Mouse (Mus musculus): ENCODE results near the gene Gdpd3. TPM values are rescaled to one million over a fixed set of nuclear protein-coding genes. Genes with fewer than 3 reads are reported as not detected.

The Gdpd3 gene
- polyA plus RNA-seq, 1 experiment: 40.1 TPM

DNA sequence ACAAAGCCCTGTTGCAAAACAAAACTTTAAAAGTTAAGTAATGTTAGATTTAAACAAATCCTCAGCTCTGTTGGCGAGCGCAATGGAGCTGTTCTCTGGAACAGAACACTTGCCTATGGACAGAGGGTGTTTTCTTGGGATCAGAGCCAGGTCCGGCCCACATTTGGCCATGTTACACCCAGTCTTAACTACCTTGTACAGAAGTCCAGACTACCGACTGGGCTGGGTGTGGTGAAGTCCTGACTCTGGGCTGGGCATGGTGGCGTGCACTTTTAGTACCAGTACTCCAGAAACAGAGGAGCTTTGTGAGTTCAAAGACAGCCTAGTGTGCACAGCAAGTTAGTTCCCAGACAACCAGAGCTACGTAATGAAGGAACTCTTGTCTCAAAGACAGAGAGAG is 40.8 kb downstream of the Gdpd3 start:
- Histone ChIP-seq H3K4me1 (ENCODE audit: control insufficient read depth, insufficient read depth, low read length) (peaks cover 4% of the 10 kb centered on the region), H3K27ac (ENCODE audit: control insufficient read depth, insufficient read depth, low read depth, low read length, poor library complexity) (no peak overlapping the region), H3K4me3 (replicated peaks; ENCODE audit: control insufficient read depth, low read depth, low read length) (no peak overlapping the region)
- WGBS: 70% methylated on average over 6 of the region's 6 CpGs
- TF ChIP-seq CTCF (IDR thresholded peaks at IDR 0.05; ENCODE audit: control insufficient read depth, insufficient read depth, low read length) (no peak), POLR2A (IDR thresholded peaks at IDR 0.05; ENCODE audit: borderline replicate concordance, control insufficient read depth, low read depth, low read length) (no peak)

GRCm38 (mm10) chr7:126807405-126807804 is 41.3 kb downstream of the Gdpd3 start:
- 61% methylated on average over 4 of the region's 4 CpGs for whole genome bisulfite sequencing
- peak overlapping the region; percentile 2 for H3K4me3 ChIP-seq (replicated peaks; ENCODE audit: control insufficient read depth, low read depth, low read length)
- no peak for TF ChIP-seq POLR2A (IDR thresholded peaks at IDR 0.05; ENCODE audit: borderline replicate concordance, control insufficient read depth, low read depth, low read length)
- no peak for TF ChIP-seq CTCF (IDR thresholded peaks at IDR 0.05; ENCODE audit: control insufficient read depth, insufficient read depth, low read length)
- peaks cover 4% of the 10 kb centered on the region for H3K4me1 ChIP-seq (ENCODE audit: control insufficient read depth, insufficient read depth, low read length)
- no peak overlapping the region for H3K27ac ChIP-seq (ENCODE audit: control insufficient read depth, insufficient read depth, low read depth, low read length, poor library complexity)

DNA sequence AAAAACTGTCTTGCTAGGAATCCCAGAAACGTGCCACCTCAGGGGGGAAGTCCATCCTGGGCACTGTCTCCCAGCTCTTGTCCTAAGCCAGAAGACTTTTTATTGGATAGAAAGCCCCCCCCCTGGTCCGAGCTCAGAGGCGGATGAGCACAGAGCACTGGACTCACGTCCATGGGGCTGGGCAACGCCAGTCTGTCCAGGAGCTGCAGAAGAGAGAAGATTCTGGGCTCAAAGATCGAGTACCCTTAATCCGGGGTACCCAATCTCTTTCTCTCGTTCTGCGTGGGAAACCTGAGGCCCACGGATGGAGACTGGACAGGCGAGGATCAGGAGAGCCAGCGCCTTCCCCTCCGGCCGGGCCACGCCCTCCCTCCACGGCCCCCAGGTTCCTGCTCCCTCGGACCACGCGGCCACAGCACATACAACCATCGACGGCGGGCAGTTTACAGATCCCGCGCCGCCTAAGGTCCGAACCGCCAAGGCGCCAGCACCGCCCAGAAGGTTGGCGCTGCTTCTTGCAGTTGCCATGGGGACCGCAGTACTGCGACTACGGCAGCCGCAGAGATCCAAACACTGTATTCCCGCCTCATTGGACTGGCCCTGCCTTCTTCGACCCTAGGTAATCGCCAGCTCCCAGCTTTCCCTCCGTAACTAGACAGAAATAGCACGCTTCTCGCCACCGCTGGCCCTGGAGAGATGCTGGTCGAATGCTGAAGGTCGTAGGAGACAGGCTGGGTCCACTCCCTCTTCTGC is 42.7 kb downstream of the Gdpd3 start:
- 0 out of 2 replicates have a peak overlapping the region, but pooled peaks have one; percentile 7 for H3K27ac ChIP-seq (ENCODE audit: control insufficient read depth, insufficient read depth, low read depth, low read length, poor library complexity)
- 1% methylated on average over 43 of the region's 43 CpGs for WGBS
- peak overlapping the region; percentile 71 for H3K4me3 ChIP-seq (replicated peaks; ENCODE audit: control insufficient read depth, low read depth, low read length)
- TF ChIP-seq POLR2A (IDR thresholded peaks at IDR 0.05; ENCODE audit: borderline replicate concordance, control insufficient read depth, low read depth, low read length) (peak; percentile 46; the same call in 1 of the 2 replicates), CTCF (IDR thresholded peaks at IDR 0.05; ENCODE audit: control insufficient read depth, insufficient read depth, low read length) (no peak)
- peaks cover 4% of the 10 kb centered on the region for H3K4me1 ChIP-seq (ENCODE audit: control insufficient read depth, insufficient read depth, low read length)

DNA sequence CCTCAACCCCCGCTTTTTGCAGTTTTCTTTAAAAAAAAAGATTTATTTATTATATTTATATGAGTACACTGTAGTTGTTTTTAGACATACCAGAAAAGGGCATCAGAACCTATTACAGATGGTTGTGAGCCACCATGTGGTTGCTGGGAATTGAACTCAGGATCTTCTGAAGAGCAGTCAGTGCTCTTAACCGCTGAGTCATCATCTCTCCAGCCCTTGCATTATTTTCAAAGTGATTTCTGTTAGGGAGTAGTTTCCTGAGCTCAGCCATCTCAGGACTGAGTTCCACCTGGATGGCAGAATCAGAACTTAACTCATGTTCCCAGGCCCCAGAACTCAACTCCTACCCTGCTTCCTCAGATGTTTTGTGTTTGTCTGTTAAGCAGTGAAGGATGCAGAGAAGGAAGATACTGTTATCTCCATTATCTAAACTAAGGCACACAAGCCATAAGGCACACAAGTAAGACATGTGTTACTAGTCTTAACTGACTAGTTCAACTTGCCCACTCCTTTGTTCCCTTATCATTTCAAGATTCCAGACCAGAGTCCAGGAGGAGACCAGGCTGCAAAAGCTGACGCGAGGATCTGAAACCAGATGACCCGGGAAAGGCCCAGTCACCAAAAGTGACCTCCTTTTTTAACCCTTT is 43.7 kb downstream of the Gdpd3 start:
- TF ChIP-seq POLR2A (IDR thresholded peaks at IDR 0.05; ENCODE audit: borderline replicate concordance, control insufficient read depth, low read depth, low read length): no peak
- no peak for TF ChIP-seq CTCF (IDR thresholded peaks at IDR 0.05; ENCODE audit: control insufficient read depth, insufficient read depth, low read length)
- WGBS: 67% methylated on average over 5 of the region's 5 CpGs
- Histone ChIP-seq H3K4me3 (replicated peaks; ENCODE audit: control insufficient read depth, low read depth, low read length) (no peak overlapping the region), H3K27ac (ENCODE audit: control insufficient read depth, insufficient read depth, low read depth, low read length, poor library complexity) (no peak overlapping the region), H3K4me1 (ENCODE audit: control insufficient read depth, insufficient read depth, low read length) (peaks cover 4% of the 10 kb centered on the region)

DNA sequence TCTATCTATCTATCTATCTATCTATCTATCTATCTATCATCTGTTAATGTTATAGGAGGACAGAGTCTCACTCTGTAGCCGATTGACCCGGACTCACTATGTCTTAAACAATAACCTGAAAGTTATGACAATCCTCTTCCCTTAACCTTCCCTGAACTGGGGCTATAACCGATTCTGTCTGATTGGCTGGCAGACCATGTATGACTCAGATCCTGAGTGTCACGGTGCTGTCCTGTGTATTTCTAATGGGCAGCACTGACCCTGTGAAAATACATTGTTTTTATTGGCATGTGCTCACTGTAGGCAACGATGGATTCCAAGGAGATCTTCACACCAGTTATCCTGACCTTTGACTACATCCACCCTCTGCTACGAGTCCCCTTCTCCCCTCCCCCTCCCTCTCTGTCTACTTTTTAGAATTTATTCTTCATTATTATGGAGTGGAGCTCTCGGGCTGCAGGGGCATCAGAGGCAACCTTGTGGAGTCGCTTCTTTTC is 49.6 kb downstream of the Gdpd3 start:
- Histone ChIP-seq H3K4me1 (ENCODE audit: control insufficient read depth, insufficient read depth, low read length) (no peaks in the 10 kb centered on the region), H3K4me3 (replicated peaks; ENCODE audit: control insufficient read depth, low read depth, low read length) (no peak overlapping the region), H3K27ac (ENCODE audit: control insufficient read depth, insufficient read depth, low read depth, low read length, poor library complexity) (no peak overlapping the region)
- WGBS: 70% methylated on average over 8 of the region's 8 CpGs
- no peak for TF ChIP-seq CTCF (IDR thresholded peaks at IDR 0.05; ENCODE audit: control insufficient read depth, insufficient read depth, low read length)
- TF ChIP-seq POLR2A (IDR thresholded peaks at IDR 0.05; ENCODE audit: borderline replicate concordance, control insufficient read depth, low read depth, low read length): no peak

GRCm38 (mm10) chr7:126816494-126816893 is 50.4 kb downstream of the Gdpd3 start:
- Histone ChIP-seq H3K4me1 (ENCODE audit: control insufficient read depth, insufficient read depth, low read length) (no peaks in the 10 kb centered on the region), H3K4me3 (replicated peaks; ENCODE audit: control insufficient read depth, low read depth, low read length) (no peak overlapping the region), H3K27ac (ENCODE audit: control insufficient read depth, insufficient read depth, low read depth, low read length, poor library complexity) (no peak overlapping the region)
- 68% methylated on average over 8 of the region's 8 CpGs for WGBS
- TF ChIP-seq POLR2A (IDR thresholded peaks at IDR 0.05; ENCODE audit: borderline replicate concordance, control insufficient read depth, low read depth, low read length) (no peak), CTCF (IDR thresholded peaks at IDR 0.05; ENCODE audit: control insufficient read depth, insufficient read depth, low read length) (no peak)

DNA sequence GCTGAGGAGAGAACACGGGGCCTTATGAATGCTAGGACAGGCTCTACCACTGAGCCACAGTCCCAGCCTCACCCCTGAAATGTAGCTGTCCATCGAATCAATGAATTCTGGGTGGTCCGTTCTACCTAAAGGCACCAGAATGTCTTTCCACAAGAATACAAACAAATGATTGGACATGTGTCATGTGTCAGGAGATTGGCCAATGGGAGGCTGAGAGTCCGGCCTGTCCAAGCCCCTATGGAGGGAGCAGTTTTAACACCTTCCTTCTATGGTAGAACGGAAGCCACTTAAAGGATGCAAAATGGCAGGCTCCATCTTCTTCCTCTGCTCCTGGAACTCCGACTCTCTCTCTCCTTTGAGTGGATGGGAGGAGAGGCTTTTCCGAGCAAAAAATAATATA is 51.5 kb downstream of the Gdpd3 start:
- H3K4me1 ChIP-seq (ENCODE audit: control insufficient read depth, insufficient read depth, low read length): no peaks in the 10 kb centered on the region
- H3K27ac ChIP-seq (ENCODE audit: control insufficient read depth, insufficient read depth, low read depth, low read length, poor library complexity): no peak overlapping the region
- TF ChIP-seq CTCF (IDR thresholded peaks at IDR 0.05; ENCODE audit: control insufficient read depth, insufficient read depth, low read length) (no peak), POLR2A (IDR thresholded peaks at IDR 0.05; ENCODE audit: borderline replicate concordance, control insufficient read depth, low read depth, low read length) (no peak)
- 81% methylated on average over 7 of the region's 7 CpGs for WGBS
- no peak overlapping the region for H3K4me3 ChIP-seq (replicated peaks; ENCODE audit: control insufficient read depth, low read depth, low read length)

DNA sequence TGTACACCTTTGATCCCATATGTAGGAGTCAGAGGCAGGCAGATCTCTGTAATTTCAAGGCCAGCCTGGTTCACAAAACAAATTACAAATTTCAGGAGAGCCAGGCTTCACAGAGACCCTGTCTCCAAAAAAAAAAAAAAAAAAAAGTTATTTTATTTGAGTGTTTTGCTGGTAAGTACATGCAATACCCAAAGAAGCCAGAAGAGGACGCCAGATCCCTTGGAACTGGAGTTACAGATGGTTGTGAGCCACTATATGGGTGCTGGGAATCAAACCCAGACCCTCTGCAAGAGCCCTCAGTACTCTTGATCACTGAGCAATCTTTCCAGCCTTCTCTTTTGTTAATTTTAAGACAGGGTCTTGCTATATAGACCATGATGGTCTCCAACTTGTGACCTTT is 52.7 kb downstream of the Gdpd3 start:
- 29% methylated on average over 1 of the region's 1 CpGs for WGBS
- TF ChIP-seq CTCF (IDR thresholded peaks at IDR 0.05; ENCODE audit: control insufficient read depth, insufficient read depth, low read length) (no peak), POLR2A (IDR thresholded peaks at IDR 0.05; ENCODE audit: borderline replicate concordance, control insufficient read depth, low read depth, low read length) (no peak)

More for the DNA sequence above, 52.7 kb downstream of the Gdpd3 start:
- Histone ChIP-seq H3K27ac (ENCODE audit: control insufficient read depth, insufficient read depth, low read depth, low read length, poor library complexity) (no peak overlapping the region), H3K4me1 (ENCODE audit: control insufficient read depth, insufficient read depth, low read length) (no peaks in the 10 kb centered on the region), H3K4me3 (replicated peaks; ENCODE audit: control insufficient read depth, low read depth, low read length) (no peak overlapping the region)
